Mouse (Mus musculus) cerebellum, adult 9-11 months (tissue): ENCODE results near the gene Cpeb3.

ENCODE experiments used
- DNase-seq: peaks from one replicate; pipeline ENCODE4 v3.0.0; 2022

Cpeb3 gene

DNA sequence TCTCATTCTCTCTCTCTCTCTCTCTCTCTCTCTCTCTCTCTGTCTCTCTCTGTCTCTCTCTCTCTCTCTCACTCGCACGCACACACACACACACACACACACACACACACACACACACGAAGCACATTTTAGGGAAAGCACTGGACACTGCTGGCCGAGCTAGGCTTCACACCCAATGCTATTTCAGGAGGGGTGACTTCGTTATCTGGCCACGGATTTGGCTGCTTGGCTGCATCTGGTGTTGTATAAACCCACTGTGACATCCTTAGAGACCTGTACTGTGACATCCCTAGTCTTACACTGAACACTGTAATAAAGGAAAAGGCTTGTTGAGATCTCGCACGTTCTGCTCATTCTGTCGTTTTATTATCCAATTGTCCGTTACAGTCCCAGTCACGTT lies 187.4 kb downstream of the Cpeb3 start:
- DNase-seq, result no peak

DNA sequence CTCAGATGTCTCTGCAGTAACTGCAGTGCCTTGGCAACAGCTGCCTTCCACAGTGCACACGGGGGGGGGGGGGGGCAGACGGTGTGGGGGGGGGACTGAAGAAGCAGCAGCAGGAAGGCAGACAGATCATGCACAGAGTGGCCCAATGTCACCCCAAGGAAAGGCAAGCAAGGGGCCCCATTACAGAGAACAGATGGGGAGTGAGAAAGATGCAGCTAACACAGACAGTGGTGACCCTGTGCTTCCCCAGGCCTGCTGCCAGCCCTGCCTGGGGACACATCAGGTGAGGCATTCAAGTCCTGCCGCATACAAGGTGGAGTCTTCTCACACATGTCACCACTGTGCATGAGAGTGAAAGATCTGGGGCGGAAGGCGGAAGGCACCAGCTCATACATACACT lies 187.9 kb downstream of the Cpeb3 start:
- DNase-seq, result no peak

GRCm38 (mm10) chr19:37018931-37019330 lies 189.5 kb downstream of the Cpeb3 start:
- no peak for DNase-seq

- no peak for DNase-seq
Measured at GRCm38 (mm10) chr19:37018411-37018810, 190.0 kb downstream of the Cpeb3 start.

GRCm38 (mm10) chr19:37016890-37017289 lies 191.5 kb downstream of the Cpeb3 start:
- no peak for DNase-seq

GRCm38 (mm10) chr19:37014173-37014939 lies 194.0 kb downstream of the Cpeb3 start:
- no peak for DNase-seq

GRCm38 (mm10) chr19:37013461-37013860 lies 194.9 kb downstream of the Cpeb3 start:
- DNase-seq, result no peak

DNA sequence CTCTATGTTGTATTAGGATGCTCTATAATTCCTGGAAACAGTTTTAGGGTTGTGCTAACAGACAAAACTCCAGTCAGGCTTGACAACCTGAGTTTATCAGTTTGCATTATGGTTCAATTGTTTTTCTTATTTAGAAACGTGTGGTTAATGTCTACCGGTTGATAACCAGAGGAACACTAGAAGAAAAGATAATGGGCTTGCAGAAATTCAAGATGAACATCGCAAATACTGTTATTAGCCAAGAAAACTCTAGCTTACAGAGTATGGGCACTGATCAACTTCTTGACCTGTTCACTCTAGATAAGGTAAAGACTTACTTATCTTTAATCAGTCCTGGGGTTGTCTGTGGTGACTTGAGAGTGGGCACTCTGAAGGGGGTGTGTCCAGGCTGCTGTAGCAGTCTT lies 198.5 kb downstream of the Cpeb3 start:
- DNase-seq, result no peak

DNA sequence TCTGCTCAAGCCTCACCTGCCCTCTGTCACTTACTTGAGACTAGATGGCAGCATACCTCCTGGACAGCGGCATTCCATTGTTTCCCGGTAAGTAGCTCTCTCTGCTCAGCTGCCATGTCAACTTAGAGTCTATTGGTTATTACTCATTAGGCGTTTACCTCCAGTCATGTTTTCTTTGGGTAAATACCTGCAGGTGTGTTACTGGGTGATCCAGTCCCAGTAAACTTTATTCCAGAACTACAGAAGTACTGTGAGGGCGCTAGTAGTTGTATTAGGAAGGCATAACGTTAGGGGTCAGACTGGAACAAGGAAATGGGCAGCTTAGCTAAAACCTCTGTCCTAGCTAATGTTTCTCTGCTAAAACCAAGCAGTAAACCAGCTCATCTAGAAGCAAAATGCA lies 203.8 kb downstream of the Cpeb3 start:
- DNase-seq, result no peak
